Mouse (Mus musculus): ENCODE results near the gene Asf1b.

The Asf1b gene

GRCm38 (mm10) chr8:84012499-84013165, 57.3 kb downstream of the Asf1b start:
- in situ Hi-C loops (cut with MboI, MseI), result loop anchor here in 1 of 2 experiments (10.0 kb wide), 1 partner anchor 332 kb away; no protein-coding TSS in a partner anchor

- in situ Hi-C loops (cut with MboI, MseI), result loop anchor here in 1 of 2 experiments (10.0 kb wide), 1 partner anchor 329 kb away; no protein-coding TSS in a partner anchor
Observed at GRCm38 (mm10) chr8:84015833-84016232, 60.5 kb downstream of the Asf1b start.

- in situ Hi-C loops (cut with MboI, MseI), result loop anchor here in 1 of 2 experiments (10.0 kb wide), 1 partner anchor 325 kb away; no protein-coding TSS in a partner anchor
Observed at GRCm38 (mm10) chr8:84019738-84020137, 64.4 kb downstream of the Asf1b start.

Measured in T-helper 17 cell (primary cell).